Mouse (Mus musculus): ENCODE results near the gene Dlgap1.
A peak's percentile ranks its signal among the peaks of the same experiment; 100 is the strongest.

The Dlgap1 gene

DNA sequence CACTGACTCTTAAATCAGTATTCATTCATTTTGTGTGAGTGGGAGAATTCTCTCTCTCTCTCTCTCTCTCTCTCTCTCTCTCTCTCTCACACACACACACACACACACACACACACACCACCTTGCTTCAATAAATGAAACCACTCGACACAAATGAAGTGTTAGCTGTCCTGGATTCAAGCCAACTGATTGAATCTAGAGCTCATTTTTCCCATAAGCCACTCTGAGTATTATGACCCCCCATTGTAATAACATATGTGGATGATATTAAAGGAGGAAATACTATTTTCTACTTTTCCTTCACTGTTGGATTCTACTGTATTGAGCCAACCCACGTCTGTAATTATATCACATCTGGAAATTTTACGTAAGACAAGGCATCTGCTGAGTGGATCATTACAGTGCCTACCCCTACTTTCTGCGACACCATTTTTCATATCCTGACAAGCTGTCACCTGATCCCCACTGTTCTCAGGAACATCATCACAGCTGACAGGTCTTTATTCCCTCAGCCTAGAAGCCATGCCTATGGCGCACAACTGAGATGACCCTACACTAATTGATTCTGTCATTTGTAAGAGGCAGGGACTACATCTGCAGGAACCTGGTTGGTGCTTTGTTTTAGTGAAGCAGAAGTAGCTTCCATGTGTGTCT lies 645.7 kb downstream of the Dlgap1 start:
- DNase-seq (ENCODE audit: low read depth, low spot score): no peak

DNA sequence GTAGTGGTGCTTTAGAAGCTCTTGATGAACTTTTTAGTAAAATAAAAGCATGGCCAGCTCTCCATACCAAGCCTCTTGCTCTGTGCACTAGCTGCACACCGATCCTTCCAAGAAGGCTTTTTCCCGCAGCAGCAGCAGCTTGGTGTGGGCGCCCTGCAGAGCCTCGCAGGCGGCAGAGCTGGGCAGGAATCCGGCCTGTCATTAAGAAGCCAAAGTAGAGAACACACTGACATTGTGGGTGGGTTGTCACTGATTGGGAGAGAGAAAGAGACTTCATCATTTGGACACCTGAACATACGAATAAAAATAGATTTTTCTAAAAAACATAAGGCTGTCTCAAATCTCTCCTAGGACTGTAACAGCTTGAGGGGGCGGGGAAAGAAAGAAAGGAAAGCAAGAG lies 653.6 kb downstream of the Dlgap1 start:
- DNase-seq (ENCODE audit: low read depth, low spot score): no peak

DNA sequence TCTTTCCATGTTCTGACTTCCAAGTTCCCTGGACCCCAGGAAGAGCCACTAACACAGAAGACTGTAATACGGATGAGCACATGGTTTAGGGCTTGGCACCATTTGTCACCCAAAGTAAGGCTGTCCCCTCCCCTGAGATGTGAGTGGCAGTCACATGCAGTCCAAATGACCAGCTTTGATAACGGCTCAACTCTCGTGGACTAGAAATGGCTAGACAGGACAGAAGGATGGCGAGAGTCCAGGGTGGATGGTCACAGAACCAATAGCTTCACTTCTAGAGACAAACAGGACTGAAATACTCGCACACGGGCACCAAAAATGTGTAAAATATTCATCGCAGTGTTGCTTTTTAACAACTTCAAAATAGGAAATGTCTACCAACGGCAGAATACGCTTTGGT lies 657.5 kb downstream of the Dlgap1 start:
- no peak for DNase-seq (ENCODE audit: low read depth, low spot score)

DNA sequence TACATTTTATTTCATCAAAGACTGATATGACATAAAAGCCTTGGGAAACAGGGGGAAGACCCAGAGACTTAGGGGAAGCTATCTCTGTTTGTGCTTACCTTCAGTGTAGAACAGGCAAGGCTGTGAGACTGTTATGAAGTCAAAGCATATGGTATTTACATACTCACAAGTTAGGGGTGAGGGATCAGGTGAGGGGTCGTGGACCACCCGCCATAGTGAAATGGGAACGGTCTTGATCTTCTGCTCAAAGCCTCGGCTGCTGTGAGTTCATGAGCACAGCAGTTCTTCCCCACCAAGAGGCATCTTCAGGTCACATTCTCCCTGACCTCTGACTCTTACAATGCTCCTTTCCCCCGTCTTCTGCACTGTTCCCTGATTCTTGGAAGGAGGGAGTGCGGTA lies 658.1 kb downstream of the Dlgap1 start:
- no peak for DNase-seq (ENCODE audit: low read depth, low spot score)

DNA sequence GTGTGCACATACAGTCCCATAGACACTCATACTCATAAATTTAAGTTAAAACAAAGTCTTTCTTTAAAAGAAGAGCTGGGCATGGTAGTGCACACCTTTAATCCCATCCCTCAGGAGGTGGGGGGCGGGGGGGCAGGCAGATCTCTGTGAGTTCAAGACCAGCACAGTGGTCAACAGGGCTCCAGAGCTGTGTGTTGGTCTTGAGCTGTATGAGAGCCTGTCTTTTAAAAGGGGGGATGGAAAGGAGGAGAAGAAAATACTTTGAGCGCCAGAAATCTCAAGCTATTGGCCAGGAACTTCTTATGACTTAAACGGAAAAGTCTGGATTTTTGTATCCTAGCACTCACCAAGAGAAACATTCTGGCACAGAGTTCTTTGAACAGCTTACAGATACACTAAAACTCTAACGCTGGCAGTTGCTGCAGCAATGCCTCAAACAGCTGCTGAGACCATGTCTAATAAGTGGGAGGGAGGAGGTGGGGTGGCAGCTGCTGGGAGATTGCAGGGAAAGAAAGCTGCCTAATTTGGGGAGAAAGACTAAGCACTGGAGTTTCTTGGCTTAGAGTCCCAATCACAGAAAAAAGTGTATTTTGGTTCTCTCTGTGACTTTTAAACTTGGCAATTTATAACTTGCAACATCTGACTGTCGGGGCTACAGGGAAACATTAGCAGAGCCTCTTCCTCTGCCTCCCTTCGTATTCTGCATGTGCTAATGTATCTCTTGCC lies 660.9 kb downstream of the Dlgap1 start:
- no peak for DNase-seq (ENCODE audit: low read depth, low spot score)

DNA sequence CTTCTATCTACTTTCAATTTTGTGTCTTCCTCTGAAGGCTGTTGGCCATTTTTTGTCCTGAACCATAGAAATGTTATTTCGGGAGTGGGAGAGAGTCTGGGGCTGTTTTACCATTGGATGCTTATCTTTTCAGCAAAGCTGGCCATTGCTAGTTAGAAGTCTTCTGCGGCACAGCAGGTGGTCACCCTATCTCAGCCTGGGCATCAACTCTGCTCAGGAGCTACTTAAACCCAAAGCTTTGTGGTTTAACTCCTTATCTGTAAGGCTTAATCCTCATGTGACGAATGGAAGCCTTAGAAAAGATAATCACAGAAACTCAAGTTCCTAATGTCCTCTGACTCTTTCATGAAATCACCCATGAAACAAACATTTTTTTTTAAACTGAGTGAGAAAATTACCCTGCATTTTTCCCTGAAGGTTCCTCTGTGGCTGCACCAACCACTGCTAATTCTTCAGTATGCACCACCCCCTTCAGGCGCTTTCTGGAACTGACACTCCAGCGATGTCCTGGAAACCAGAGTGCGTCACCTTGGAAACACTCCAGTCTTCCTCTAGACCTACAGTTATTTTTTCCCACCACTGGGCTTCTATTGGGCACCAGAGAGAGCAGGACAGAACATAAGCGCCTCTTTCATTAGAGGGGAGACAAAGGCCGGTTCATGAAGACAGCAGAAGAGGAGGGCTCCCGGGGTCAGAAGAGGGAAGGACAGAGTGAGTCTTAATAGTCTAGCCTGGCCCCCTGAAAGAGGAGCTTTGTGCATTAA lies 664.5 kb downstream of the Dlgap1 start:
- DNase-seq (ENCODE audit: low read depth, low spot score): peak; percentile 75

DNA sequence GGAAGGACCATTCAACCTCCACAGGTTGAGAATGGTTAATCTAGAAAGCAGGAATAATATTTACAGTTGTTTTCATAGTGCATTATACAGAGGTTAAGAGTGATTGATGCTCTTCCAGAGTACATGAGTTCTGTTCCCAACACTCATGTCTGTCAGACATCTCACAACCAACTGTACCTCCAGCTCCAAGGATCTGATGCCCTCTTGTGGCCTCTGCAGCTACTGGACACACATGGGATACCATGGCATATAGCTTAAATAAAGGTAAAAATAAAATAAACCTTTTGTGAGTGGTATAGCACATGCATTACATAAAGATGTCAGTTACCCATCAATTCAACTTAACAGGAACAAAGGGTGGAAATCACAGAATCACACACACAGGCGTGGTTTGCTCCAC lies 674.3 kb downstream of the Dlgap1 start:
- no peak for DNase-seq (ENCODE audit: low read depth, low spot score)

DNA sequence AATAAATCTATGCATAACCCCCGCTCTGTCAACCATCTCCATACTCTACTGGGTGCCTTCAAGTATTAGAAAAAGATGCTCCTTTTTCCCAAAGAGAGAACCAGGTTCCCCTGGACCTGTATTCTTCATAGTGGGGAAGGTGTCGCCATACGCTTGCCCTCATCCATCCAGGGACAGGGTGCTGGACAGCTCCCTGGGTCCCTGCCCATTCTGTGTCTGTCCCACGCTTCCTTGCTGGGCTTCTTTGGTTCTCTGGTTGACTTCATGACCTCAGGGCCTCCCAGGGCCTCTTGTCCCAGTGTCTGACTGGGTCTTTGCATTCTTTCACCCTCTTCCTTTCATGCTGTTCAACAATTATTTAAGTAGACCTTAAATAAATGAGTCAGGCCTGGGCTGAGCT lies 677.8 kb downstream of the Dlgap1 start:
- DNase-seq (ENCODE audit: low read depth, low spot score): peak; percentile 5

DNA sequence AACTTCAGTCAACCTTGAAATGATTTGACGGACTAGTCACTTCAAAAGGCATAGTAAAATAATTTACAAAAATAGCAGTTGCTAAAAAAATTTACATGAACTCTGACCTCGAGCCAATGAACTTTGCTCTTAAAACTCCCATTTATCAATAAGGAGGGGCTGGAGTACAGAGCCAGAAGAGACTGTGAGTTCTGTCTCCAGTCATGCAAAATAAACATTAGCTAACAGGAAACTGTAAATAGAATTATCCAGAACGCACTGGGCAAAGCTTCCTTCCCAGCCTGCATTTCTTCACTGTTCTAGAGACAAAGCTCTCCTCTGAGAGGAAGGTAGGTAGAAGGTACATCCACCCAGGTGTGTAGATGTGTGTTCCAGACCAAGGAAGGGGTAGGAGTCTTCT lies 692.5 kb downstream of the Dlgap1 start:
- no peak for DNase-seq (ENCODE audit: low read depth, low spot score)

DNA sequence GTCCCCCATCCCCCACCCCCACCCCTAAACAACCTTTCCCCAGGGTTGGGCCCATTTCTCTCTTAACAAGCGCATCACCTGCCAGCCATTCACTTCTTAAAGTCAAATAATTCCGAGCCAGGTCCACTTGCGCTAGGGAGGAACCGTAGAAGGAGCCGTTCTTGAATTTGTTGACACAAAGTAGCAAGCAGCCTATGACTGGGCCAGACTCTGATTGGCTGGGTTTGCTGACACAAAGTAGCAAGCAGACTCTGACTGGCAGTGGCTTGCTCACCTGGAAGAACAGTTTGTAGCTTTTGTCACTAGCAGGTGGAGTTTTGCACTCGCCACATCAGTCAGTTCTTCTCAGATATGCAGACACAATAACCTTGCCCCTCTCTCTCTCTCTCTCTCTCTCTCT lies 695.1 kb downstream of the Dlgap1 start:
- no peak for DNase-seq (ENCODE audit: low read depth, low spot score)

DNA sequence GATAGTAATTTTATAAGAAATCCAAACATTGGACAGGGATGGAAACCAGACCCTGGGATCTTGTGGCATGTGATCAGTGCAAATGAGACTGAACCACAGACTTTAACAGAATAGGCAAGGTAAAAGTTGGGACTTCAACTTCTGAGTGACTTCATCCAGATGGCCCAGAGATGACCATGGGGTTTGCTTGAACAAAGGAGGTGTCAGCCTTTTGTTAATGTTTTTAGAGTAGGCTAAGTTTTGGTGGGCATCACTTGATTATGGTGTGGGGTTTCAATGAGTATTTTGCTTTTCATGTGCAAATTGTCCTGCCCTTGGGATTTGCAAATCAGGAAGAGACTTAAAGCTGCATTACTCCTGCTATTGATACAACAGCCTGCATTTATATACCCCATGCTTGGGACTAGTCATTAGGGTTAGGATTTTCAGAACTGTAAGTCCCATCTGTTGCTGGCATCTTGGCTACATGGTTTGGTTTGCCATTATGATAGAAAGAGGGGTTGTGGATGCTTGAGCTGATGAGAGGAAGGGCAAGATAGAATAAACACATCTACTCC lies 695.7 kb downstream of the Dlgap1 start:
- no peak for DNase-seq (ENCODE audit: low read depth, low spot score)

DNA sequence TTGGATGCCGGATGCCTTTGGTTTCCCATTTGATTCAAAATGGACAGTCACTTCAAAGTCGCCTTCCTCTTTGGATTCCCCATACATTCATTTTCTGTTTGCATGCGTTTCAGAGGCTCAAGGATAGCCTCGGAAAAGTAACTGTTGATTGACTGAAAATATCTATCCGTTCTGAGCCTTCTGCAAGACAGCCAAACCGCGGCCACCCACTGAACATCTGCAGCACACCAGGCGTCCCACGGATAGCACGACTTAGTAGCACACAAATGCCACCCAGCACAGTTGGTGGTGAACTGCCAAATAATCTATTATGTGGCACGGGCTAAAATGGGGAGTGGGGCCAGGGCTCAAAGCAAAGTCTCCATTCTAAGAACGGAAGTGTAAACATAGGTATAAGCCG lies 705.1 kb downstream of the Dlgap1 start:
- DNase-seq (ENCODE audit: low read depth, low spot score): no peak

DNA sequence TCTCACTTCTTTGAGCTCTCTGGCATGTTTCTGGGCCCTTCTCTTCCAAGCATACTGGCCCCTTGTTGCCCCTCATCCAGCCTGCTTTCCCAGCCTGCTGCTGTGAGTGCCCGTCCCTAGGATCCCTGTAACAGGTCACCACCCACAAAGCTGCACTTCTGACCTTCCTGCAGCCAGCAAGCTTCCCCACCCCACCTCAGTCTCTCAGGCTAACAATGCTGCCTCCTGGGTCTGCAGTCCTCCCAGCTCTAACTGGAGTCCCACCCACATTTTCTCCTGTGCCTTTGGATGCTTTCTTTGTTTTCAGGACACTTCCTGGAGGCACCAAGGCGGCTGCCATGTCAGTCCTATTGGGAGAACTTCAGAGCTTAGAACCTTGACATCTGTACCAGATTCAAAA lies 707.6 kb downstream of the Dlgap1 start:
- no peak for DNase-seq (ENCODE audit: low read depth, low spot score)

DNA sequence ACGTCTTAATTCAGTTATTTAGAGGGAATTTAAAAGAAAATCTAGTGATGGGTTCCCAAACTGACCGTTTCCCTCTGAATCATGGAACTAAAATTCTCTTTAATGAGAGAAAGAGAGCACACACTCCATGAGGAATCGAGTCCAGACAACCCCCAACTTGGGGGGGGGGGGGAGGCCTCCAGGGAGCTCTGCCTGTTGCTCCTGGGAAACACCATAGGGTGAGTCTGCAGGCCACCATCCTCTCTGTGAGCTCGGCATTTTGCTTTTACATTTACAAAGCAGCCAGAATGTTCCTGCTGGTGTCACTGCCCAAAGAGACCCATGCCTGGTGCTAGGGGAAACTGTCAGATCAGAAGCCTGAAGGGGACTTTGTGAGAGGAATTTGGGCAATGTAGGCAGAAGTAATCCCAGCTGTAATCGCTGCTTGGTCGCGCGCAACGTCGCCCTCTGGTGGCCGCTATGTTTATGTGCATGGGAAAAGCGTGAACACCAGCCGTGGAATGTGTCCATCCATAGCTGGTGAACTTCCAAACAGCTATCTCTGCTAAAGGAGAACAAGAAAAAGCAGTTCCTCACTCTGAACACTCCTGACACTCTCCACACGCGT lies 714.8 kb downstream of the Dlgap1 start:
- peak; percentile 86 for DNase-seq (ENCODE audit: low read depth, low spot score)

DNA sequence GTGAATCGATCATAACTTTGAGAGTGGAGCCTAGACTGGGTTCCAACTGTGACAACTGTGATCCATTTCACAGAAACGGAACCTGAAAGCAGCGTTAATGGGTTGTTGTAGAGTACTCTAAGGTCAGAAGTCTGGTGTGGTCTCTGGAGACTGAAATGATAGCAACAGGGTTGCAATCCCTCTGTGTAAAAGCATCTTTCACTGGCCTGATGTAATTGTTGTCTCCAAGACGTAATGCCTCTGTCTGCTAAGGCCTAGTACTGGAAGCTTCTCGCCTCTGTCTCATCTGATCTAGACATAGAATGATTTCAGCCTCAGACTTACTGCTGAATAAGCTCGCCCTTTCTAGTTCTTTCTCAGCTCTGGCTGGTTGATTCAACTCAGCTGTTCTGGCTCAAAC lies 721.3 kb downstream of the Dlgap1 start:
- peak; percentile 32 for DNase-seq (ENCODE audit: low read depth, low spot score)

DNA sequence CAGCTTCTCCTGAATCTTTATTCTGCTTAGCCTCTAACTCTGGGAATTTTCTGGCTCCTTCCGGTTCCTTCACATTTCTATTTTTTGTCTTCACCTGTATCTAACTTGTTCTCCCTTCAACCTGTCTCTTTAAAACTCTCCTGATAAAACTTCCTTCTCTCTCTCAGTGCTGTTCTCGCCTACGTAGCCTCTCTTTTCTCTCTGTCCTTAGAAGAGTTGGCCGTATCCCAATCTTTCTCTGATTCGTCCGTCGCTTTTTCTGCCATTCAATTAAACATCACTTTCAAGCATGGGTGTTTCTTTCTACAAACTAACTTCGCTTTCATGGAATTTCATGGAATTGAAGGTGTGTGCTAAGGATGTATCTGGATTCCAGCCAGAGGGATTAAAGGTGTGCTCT lies 721.7 kb downstream of the Dlgap1 start:
- DNase-seq (ENCODE audit: low read depth, low spot score): no peak

DNA sequence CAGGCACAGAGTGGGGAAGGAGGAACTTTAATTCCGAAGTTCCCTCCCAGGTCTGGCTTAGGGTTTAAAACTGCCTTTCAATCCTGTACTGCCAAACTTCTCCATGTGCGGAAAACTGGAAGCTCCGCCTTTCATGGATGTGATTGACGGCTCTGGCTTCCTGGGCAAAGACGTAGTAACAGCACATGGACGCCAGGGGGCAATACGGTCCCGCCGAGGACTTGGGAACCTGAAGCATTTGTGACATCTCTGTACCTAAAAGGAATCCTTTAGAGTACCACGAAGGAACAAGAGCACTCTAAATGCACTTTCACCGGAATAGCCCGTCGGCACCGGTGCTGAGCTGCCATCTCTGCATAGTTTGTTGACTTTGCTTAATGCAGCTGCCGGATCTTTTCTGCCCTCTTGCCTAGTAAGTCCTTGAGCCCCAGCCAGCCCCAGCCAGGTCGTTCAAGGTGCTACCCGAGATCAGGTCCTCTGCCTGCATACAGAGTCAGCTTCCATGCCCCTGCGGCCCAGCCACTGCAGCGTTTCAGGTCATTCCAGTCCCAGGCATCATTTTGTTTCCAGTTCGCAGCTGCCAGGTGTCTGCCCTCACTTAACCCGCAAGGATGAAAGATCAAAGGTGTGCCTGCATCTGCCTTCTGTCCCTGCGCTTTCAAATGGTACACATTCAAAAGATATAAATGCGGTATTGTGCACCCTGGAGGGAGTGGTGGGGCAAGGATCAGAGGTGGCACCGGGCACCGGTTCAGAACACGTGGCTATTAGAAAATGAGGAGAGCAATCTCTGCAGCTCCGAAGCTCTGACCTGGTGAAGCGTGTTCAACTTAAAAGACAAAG lies 738.3 kb downstream of the Dlgap1 start:
- DNase-seq (ENCODE audit: low read depth, low spot score): peak; percentile 78

DNA sequence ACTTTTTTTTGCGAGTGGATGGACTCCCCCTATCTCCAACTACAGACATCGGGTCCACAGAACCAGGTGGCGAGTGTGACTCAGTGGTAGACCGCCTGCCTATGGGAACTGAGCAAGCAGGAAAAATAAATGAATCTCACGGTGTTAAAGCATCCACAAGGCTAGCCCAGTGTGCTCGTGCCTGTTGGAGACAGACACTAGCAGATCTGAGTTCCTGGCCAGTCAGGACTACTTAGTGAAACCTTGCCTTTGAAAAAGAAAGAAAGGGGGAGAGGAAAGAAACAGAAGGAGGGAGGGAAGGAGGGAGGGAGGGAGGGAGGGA lies 738.9 kb downstream of the Dlgap1 start:
- no peak for DNase-seq (ENCODE audit: low read depth, low spot score)

DNA sequence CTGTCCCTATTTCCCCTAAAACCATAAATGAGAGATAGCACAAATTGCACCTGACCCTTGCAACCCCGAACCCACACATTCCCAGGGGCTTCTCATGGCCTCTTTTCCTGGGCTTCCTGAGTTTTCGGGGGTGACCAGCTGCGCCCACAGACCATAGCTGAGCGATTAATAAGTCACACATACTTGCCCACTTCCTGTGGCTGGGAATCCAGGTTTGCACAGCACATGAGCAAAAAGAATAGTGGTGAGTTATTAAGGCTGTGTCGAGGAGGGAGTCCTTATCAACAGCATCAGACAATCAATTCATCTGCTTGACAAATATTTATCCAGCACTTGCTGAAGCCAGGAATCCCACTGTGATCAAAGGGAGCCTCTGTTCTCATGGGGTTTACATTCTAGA lies 740.7 kb downstream of the Dlgap1 start:
- no peak for DNase-seq (ENCODE audit: low read depth, low spot score)

DNA sequence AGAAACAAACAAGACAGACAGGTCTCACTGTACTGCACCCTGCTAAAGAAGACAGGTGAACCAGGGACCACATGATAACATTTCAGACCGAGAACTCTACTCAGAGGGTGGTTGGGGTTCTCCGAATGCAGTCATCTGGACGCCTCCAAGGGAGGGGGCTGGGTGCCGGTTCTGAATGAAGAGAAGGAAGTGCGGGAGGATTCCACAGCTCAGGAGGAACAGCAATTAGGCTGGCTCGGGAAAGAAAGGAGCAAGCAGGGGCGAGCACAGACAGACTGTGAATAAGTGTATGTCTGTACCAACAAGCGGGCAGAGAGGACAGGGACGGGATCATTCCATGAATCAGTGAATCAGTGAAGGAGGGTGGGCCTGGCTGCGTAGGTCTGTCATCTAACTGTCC lies 744.6 kb downstream of the Dlgap1 start:
- no peak for DNase-seq (ENCODE audit: low read depth, low spot score)

DNA sequence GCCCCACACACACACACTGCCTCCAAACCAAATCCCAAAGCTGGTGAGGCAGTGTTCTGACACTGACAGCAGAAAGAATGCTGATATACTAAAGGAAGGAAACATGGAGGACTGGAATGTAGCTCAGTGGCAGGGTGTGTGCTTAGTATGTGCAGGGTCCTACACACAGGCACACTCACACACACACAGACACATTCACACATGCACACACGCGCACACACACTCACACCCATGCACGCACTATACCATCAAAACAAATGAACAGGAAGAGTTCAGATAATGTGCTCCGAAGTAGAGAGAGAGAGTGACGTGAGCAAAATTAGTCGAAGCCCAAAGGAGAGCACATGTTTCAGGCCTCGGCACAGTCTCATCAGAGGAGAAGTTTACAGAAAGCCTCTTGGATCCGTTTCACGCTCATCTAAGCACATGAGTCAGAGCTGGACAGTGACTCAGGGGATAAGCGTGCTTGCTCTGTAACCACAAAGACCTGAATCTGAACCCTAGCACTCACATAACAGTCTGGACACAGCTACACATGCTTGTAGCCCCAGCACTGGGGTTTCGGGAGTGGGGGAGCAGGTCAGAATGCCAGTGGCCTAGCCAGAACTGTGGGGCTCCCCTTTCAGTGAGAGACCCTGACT lies 750.9 kb downstream of the Dlgap1 start:
- peak; percentile 100 for DNase-seq (ENCODE audit: low read depth, low spot score)

Data from 3T3-L1 (cell line).